Mouse (Mus musculus): ENCODE data around the gene Krt36. TPM values are rescaled to one million over a fixed set of nuclear protein-coding genes. Genes with fewer than 3 reads are reported as not detected.

The Krt36 gene
- polyA plus RNA-seq, 1 experiment from 2014 or later: not detected

DNA sequence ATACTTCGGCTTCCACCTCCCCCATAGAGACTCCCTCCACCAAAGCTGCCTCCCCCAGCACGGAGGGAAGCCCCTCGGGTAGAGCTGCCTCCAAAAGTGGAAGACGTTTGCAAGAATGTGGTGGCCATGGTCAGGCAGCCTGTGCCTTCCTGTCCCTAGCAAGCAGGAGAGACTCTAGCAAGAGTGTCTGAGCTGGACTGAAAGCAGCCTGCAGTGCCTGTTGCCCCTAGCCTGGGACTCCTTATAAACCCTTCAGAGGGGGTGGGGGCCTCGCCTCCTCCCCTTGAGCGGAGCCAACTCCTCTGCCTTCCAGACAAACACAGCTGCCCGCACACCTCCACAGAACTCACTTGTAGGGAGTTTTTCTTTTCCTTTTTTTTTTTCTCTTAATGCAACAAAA is 30.3 kb upstream of the Krt36 start, which contains the start of gene Krt15:
Gene Krt15, minus strand, starts transcription at position 198 of the 400 bp plus-strand sequence.
- Histone ChIP-seq H3K4me2 (no peak within 1 kb of the TSS), H3K36me3 (no peaks in the 10 kb centered on the region; the same call in 1 of the 2 replicates), H3K27ac (ENCODE audit: poor library complexity, severe bottlenecking) (no peak within 1 kb of the TSS), H3K4me1 (replicated peaks) (peaks cover 30% of the 10 kb centered on the region), H3K27me3 (replicated peaks) (peaks cover 18% of the 10 kb centered on the region; the same call in 1 of the 2 replicates), H3K9me3 (replicated peaks) (no peaks in the 10 kb centered on the region), H3K9ac (no peak within 1 kb of the TSS), H3K4me3 (no peak within 1 kb of the TSS)
- no peak for ATAC-seq (ENCODE audit: insufficient number of reproducible peaks, low FRiP score)
- 55% methylated on average over 7 of the region's 7 CpGs for WGBS

DNA sequence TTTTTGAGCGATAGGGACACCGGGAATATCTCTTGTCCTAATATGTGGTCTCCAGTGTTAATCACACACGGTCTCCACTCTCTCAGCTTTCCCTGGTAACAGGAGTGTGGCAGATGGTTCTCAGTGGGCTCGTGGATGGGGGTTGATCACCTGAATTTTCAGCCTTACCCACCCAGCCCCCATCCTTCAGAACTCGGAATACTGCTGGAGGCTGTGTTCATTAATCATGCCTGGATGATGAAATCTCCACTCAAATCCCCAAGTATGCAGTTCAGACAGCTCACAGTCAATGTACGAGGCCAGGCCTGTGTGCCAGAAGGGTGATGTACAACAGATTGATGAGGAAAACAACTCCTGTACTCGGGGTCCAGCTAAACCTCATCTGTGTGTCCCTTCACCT is 19.5 kb upstream of the Krt36 start:
- 70% methylated on average over 7 of the region's 7 CpGs for WGBS
- no peak overlapping the region for H3K4me2 ChIP-seq
- H3K9me3 ChIP-seq (replicated peaks): no peaks in the 10 kb centered on the region
- H3K4me3 ChIP-seq: no peak overlapping the region
- ATAC-seq (ENCODE audit: insufficient number of reproducible peaks, low FRiP score): no peak
- H3K27me3 ChIP-seq (replicated peaks): no peaks in the 10 kb centered on the region; the same call in 1 of the 2 replicates
- no peak overlapping the region for H3K27ac ChIP-seq (ENCODE audit: poor library complexity, severe bottlenecking)
- no peak overlapping the region for H3K9ac ChIP-seq
- H3K36me3 ChIP-seq: no peaks in the 10 kb centered on the region
- H3K4me1 ChIP-seq (replicated peaks): peaks cover 12% of the 10 kb centered on the region

DNA sequence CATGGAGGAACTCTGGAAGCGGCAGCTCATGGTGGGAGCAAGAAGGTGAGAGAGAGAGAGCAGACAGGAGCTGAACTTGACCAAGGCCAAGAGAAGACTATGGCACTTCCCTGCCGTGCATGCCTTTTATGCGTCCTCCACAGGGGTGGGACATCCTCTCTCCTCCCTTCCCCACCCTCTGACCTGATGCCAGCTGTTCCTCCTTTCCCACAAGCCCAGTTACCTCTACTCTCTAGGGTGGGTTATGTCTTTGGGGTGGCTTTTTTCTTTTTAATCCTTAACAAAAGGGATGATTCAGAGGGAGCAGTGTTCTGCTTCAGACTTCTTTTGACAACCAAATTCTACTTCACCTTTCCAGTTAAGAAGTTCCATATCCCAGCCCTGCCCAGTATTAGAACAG is 16.0 kb upstream of the Krt36 start, which contains the start of gene Krt13:
Gene Krt13, minus strand, starts transcription at position 101 of the 400 bp plus-strand sequence.
- no peak for ATAC-seq (ENCODE audit: insufficient number of reproducible peaks, low FRiP score)

DNA sequence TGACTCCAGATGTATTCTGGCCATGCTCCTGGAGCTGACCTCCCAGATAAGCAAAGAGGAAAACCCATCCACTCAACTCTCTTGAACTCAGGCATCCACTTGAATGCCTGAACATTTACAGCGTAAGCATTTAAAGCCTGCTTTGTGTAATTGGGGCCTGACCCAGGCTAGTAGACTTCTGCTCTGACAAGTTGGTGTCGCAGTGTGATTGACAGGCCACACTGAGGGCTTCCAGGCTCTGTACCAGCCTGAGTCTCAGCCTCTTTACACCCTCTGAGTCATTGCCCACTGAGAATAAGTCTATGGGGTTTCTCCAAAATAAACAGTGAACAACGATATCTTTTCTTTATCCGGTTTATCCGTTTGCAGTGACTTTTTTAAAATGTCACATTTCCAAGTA is 14.9 kb upstream of the Krt36 start:
- no peak overlapping the region for H3K4me2 ChIP-seq
- no peak overlapping the region for H3K27ac ChIP-seq (ENCODE audit: poor library complexity, severe bottlenecking)
- no peaks in the 10 kb centered on the region for H3K36me3 ChIP-seq
- H3K9me3 ChIP-seq (replicated peaks): no peaks in the 10 kb centered on the region
- H3K4me3 ChIP-seq: no peak overlapping the region
- H3K4me1 ChIP-seq (replicated peaks): peaks cover 8% of the 10 kb centered on the region
- WGBS: 50% methylated on average over 5 of the region's 5 CpGs
- no peak overlapping the region for H3K9ac ChIP-seq
- peaks cover 8% of the 10 kb centered on the region for H3K27me3 ChIP-seq (replicated peaks)
- no peak for ATAC-seq (ENCODE audit: insufficient number of reproducible peaks, low FRiP score)

More for the DNA sequence above, 16.0 kb upstream of the Krt36 start, which contains the start of gene Krt13:
- H3K4me2 ChIP-seq: no peak within 1 kb of the TSS
- H3K27me3 ChIP-seq (replicated peaks): peaks cover 7% of the 10 kb centered on the region
- H3K9me3 ChIP-seq (replicated peaks): no peaks in the 10 kb centered on the region
- no peak within 1 kb of the TSS for H3K27ac ChIP-seq (ENCODE audit: poor library complexity, severe bottlenecking)
- no peaks in the 10 kb centered on the region for H3K36me3 ChIP-seq
- H3K4me1 ChIP-seq (replicated peaks): peaks cover 14% of the 10 kb centered on the region
- H3K4me3 ChIP-seq: no peak within 1 kb of the TSS
- WGBS: 76% methylated on average over 3 of the region's 3 CpGs
- no peak within 1 kb of the TSS for H3K9ac ChIP-seq

DNA sequence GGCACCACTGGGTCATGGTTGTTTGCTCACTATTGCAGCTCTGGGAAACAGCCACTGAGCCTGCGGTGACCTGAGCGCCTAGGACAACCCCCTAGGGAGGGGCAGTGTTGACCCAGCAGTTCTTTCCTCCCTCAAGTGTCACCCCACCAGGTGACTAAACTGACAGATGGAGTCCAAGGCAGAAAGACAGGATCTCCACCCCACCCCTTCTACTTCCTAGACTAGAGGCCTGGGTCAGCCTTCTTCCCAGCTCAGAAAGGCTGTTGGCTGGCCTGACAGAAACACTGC is 8.3 kb upstream of the Krt36 start:
- Histone ChIP-seq H3K9ac (no peak overlapping the region), H3K4me2 (no peak overlapping the region), H3K27me3 (replicated peaks) (peaks cover 8% of the 10 kb centered on the region; the same call in 1 of the 2 replicates), H3K4me1 (replicated peaks) (no peaks in the 10 kb centered on the region), H3K27ac (ENCODE audit: poor library complexity, severe bottlenecking) (no peak overlapping the region), H3K36me3 (no peaks in the 10 kb centered on the region), H3K9me3 (replicated peaks) (no peaks in the 10 kb centered on the region), H3K4me3 (no peak overlapping the region)
- no peak for ATAC-seq (ENCODE audit: insufficient number of reproducible peaks, low FRiP score)
- WGBS: 60% methylated on average over 2 of the region's 2 CpGs

DNA sequence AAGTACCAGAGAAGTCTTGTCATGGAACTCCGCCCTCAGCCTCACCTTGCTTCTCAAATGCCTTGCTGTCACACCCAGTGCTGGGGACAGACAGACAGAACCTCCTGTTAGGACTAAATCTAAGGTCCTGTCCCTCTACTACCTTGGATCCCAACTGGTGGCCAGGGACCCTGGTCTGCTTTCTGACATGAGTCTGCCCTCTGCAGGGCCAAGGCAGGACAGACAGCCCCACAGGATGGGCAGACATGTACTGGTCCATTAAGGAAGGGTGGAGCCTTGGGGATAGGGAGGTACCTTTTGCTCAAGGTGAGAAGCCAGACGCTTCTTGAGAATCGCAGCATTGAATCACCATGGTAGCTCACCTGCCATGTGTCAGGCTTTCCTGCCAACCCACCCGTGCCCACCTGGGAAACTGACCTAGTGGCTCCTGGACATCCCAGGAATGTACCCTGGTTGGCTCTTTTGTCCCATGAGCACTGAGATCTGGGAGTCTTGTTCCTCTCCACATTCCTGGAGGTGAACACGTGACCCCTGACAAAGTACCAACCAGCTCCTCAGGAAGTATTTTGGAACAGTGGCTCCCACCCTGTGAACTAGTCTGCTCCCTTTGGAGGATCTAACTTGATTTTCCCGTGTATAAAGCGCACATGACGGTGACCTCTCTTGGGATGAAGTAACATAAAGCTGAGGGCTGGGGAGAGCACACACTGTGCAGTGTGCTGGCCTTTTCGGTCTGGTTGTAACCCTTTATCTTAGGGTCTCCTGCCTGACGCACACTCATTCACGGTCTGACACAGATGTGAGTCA is 7.7 kb upstream of the Krt36 start:
- Histone ChIP-seq H3K4me1 (replicated peaks) (no peaks in the 10 kb centered on the region), H3K4me2 (no peak overlapping the region), H3K27ac (ENCODE audit: poor library complexity, severe bottlenecking) (no peak overlapping the region), H3K27me3 (replicated peaks) (peaks cover 8% of the 10 kb centered on the region; the same call in 1 of the 2 replicates), H3K9me3 (replicated peaks) (no peaks in the 10 kb centered on the region), H3K36me3 (no peaks in the 10 kb centered on the region), H3K4me3 (no peak overlapping the region), H3K9ac (no peak overlapping the region)
- 70% methylated on average over 11 of the region's 11 CpGs for WGBS
- no peak for ATAC-seq (ENCODE audit: insufficient number of reproducible peaks, low FRiP score)

DNA sequence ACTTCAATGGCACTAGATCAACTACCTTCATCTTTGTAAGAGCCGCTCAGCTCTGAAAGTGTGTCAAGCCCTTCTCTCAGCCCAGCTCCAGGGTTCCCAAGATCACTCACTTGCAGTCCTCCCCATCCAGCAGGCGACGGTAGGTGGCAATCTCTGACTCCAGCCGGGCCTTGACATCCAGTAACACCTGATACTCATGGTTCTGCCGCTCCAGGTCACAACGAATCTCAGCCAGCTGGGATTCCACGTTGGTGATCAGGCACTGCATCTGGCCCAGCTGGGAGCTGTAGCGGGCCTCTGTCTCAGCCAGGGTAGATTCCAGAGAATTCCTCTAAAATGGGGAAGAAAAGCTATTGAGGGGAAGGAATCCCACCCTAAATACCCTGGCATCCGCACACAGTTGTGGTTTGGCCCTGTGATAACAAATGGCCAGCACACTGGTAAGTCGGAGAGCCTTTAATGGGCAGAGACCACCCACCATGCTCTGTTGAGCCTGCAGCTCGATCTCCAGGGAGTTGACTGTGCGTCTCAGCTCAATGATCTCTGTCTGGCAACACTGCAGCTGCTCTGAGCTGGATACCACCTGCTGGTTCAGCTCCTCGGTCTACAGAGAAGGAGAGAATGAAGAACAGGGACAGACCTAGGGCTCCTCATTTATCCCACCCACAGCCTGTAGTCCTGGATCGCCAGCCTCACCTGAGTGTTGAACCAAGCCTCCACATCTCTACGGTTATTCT is 2.6 kb downstream of the Krt36 start:
- ATAC-seq (ENCODE audit: insufficient number of reproducible peaks, low FRiP score): no peak
- Histone ChIP-seq H3K36me3 (no peaks in the 10 kb centered on the region), H3K9me3 (replicated peaks) (no peaks in the 10 kb centered on the region), H3K4me1 (replicated peaks) (no peaks in the 10 kb centered on the region), H3K4me3 (no peak overlapping the region), H3K4me2 (no peak overlapping the region), H3K9ac (no peak overlapping the region), H3K27ac (ENCODE audit: poor library complexity, severe bottlenecking) (no peak overlapping the region), H3K27me3 (replicated peaks) (0 out of 2 replicates have a peak, but pooled peaks cover 4% of the 10 kb centered on the region)
- WGBS: 48% methylated on average over 15 of the region's 15 CpGs

DNA sequence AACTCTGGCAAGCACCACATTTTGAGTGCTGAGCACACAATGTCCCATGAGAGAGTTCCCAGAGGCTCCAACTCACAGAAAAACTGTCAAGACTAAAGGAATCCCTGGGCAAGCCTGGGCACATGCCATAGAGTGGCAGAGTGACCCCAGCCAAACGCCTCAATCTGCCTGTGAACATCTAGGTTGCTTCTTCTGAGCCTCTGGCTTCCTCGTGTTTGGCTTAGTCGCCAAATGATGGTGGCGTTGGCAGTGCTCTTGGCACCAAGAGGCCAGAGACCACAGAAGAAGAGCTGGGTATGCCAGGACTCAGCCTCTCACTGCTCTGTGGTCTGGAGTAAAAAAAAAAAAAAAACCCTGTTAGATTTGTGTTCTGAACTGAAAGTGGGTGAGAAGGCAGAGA is 5.0 kb downstream of the Krt36 start:
- no peaks in the 10 kb centered on the region for H3K4me1 ChIP-seq (replicated peaks)
- 74% methylated on average over 4 of the region's 4 CpGs for WGBS
- no peak overlapping the region for H3K27ac ChIP-seq (ENCODE audit: poor library complexity, severe bottlenecking)
- H3K9me3 ChIP-seq (replicated peaks): no peaks in the 10 kb centered on the region
- H3K36me3 ChIP-seq: no peaks in the 10 kb centered on the region
- H3K9ac ChIP-seq: no peak overlapping the region
- H3K4me2 ChIP-seq: no peak overlapping the region
- no peak overlapping the region for H3K4me3 ChIP-seq
- ATAC-seq (ENCODE audit: insufficient number of reproducible peaks, low FRiP score): no peak
- 0 out of 2 replicates have a peak, but pooled peaks cover 4% of the 10 kb centered on the region for H3K27me3 ChIP-seq (replicated peaks)

DNA sequence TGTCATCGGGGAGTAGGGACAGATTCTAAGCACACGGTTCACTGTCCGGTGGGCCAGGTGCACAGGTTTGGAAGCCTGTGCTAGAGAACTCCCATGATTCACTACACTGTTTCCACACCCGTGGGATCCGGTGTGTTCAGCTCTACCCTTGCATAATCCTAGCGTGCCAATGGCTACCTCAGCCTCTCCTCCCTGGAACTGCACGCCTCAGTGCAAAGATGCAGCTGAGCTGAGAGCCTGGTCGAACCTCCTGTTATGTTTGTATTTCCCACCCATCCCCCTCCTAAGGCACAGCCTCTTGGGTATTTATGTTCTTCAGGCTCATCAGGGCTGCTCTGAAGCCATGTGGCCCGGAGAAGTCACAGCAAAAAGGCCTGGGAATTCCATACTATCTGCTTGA is 7.6 kb downstream of the Krt36 start:
- H3K27me3 ChIP-seq (replicated peaks): 0 out of 2 replicates have a peak, but pooled peaks cover 6% of the 10 kb centered on the region
- H3K9me3 ChIP-seq (replicated peaks): no peaks in the 10 kb centered on the region
- H3K4me2 ChIP-seq: no peak overlapping the region
- H3K4me1 ChIP-seq (replicated peaks): no peaks in the 10 kb centered on the region
- H3K4me3 ChIP-seq: no peak overlapping the region
- H3K36me3 ChIP-seq: no peaks in the 10 kb centered on the region
- 61% methylated on average over 9 of the region's 9 CpGs for WGBS
- no peak overlapping the region for H3K27ac ChIP-seq (ENCODE audit: poor library complexity, severe bottlenecking)
- ATAC-seq (ENCODE audit: insufficient number of reproducible peaks, low FRiP score): no peak
- H3K9ac ChIP-seq: no peak overlapping the region

DNA sequence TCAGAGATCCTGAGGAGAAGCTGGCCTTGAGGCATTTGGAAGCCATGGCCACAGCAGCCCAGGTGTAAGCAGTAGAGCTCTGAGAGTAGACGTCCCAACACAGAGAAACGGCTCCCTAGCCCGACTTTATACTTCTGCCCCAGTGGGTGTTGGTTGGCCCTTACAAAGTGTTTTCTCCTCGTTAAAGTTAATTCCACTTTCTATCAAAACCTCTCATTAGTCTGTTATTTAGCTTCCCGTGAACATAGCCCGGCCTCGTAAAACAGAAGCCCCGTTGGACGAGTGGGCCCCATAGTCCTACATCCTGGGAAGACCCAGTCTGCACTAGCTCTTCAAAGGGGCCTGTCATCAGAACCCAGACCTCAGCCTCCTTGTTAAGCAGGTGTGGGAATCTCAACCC is 9.3 kb downstream of the Krt36 start, which contains the start of gene Krt35:
Gene Krt35, minus strand, starts transcription at position 101 of the 400 bp plus-strand sequence.
- no peaks in the 10 kb centered on the region for H3K36me3 ChIP-seq
- WGBS: 86% methylated on average over 9 of the region's 9 CpGs
- no peak for ATAC-seq (ENCODE audit: insufficient number of reproducible peaks, low FRiP score)
- H3K4me3 ChIP-seq: no peak within 1 kb of the TSS
- no peaks in the 10 kb centered on the region for H3K4me1 ChIP-seq (replicated peaks)
- no peak within 1 kb of the TSS for H3K4me2 ChIP-seq
- H3K27ac ChIP-seq (ENCODE audit: poor library complexity, severe bottlenecking): no peak within 1 kb of the TSS
- H3K9ac ChIP-seq: no peak within 1 kb of the TSS
- H3K9me3 ChIP-seq (replicated peaks): no peaks in the 10 kb centered on the region
- 0 out of 2 replicates have a peak, but pooled peaks cover 6% of the 10 kb centered on the region for H3K27me3 ChIP-seq (replicated peaks)

DNA sequence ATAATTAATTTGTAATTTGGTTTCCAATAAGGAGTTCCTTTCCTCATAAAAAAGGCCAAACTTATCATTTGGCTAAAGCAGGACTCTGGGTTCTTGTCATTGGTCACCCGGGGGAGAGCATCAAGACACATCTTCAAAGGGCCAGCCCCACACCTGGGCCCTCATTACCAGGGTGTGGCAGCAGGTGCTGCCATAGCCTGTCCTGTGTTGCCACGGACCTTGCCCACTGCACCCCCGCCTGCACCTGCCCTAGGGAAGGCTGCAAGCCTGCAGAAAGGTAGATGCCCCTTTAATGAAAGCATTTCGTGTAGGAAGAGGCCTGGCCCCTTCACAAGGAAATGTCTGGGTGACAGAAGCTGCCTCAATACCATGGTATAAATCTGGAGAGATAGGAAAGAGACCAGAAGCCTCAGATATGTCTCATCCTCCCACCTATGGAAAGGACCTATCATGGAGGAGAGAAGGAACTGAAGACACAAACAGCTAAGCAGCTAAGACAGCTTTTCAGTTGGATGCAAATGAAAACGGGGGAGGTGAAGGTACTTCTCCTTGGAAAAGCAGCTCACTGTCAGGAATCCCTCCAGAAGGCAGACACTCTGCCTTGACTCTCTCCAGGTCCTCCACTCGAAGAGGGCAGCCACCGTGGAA is 16.9 kb downstream of the Krt36 start:
- Histone ChIP-seq H3K4me1 (replicated peaks) (no peaks in the 10 kb centered on the region), H3K9ac (no peak overlapping the region), H3K27me3 (replicated peaks) (0 out of 2 replicates have a peak, but pooled peaks cover 4% of the 10 kb centered on the region), H3K4me3 (no peak overlapping the region), H3K9me3 (replicated peaks) (0 out of 2 replicates have a peak, but pooled peaks cover 3% of the 10 kb centered on the region), H3K36me3 (no peaks in the 10 kb centered on the region), H3K4me2 (no peak overlapping the region), H3K27ac (ENCODE audit: poor library complexity, severe bottlenecking) (no peak overlapping the region)
- 55% methylated on average over 7 of the region's 7 CpGs for WGBS
- no peak for ATAC-seq (ENCODE audit: insufficient number of reproducible peaks, low FRiP score)
